Mouse (Mus musculus) E14TG2a.4 (cell line): Measurements from ENCODE around the gene Disc1.

ENCODE experiments used
- H3K27me3 ChIP-seq: 2 replicates; pipeline ENCODE4 v1.6.1; 2014; ENCODE audit warnings: low read length, control low read depth; ENCODE audit not compliant: insufficient read depth
- H3K36me3 ChIP-seq: 2 replicates; pipeline ENCODE4 v1.6.1; 2014; ENCODE audit warnings: low read length, control low read depth; ENCODE audit not compliant: insufficient read depth
- H3K4me1 ChIP-seq: replicated peaks from 2 replicates; pipeline ENCODE4 v1.6.1; 2014; ENCODE audit warnings: low read depth, low read length, control low read depth
- H3K4me3 ChIP-seq: replicated peaks from 2 replicates; pipeline ENCODE4 v1.5.1; 2014; ENCODE audit warnings: mild to moderate bottlenecking, low read length
- H3K9me3 ChIP-seq: 2 replicates; pipeline ENCODE4 v1.6.1; 2014; ENCODE audit warnings: low read length, control low read depth
- CTCF ChIP-seq: conservative IDR thresholded peaks from 2 replicates; pipeline ENCODE4 v1.5.1; 2014; ENCODE audit warnings: low read length
- NANOG ChIP-seq: IDR thresholded peaks from 2 replicates; pipeline ENCODE4 v1.6.1; 2014; ENCODE audit warnings: borderline replicate concordance, low read length, mixed read lengths
- POU5F1 ChIP-seq: IDR thresholded peaks from 2 replicates; pipeline ENCODE4 v1.6.1; 2014; ENCODE audit warnings: low read length, borderline replicate concordance

Disc1 gene

DNA sequence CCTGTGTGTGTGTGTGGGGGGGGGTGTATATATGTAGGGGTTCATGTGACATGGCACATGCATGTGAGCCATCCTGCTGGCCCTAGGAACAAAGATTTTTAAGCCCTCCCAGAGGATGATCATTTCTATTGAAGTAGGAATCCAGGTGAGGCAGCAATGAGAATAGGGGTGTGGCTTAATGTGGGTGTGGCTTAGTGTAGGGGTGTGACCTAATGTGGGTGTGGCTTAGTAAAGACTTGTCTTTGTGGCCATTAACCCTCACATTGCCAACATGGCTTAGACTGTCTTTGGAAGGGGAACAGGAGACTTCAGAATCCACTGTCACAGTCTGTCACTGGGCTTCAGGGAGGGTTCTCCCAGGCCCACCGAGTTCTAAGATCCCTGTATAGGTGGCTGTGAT, 130.9 kb downstream of the Disc1 start:
- H3K36me3 ChIP-seq = no peaks in the 10 kb centered on the region
- H3K27me3 ChIP-seq = no peaks in the 10 kb centered on the region
- H3K4me3 ChIP-seq = no peak overlapping the region
- peaks cover 13% of the 10 kb centered on the region for H3K4me1 ChIP-seq
- H3K9me3 ChIP-seq = no peaks in the 10 kb centered on the region
- TF ChIP-seq POU5F1 = no peak
- TF ChIP-seq CTCF = no peak
- no peak for TF ChIP-seq NANOG

GRCm38 (mm10) chr8:125187044-125187443, 133.0 kb downstream of the Disc1 start:
- Histone ChIP-seq H3K9me3 (no peaks in the 10 kb centered on the region), H3K36me3 (no peaks in the 10 kb centered on the region), H3K4me1 (peaks cover 13% of the 10 kb centered on the region), H3K4me3 (no peak overlapping the region), H3K27me3 (no peaks in the 10 kb centered on the region)
- TF ChIP-seq POU5F1 (no peak), NANOG (no peak), CTCF (no peak)

- H3K27me3 ChIP-seq = no peaks in the 10 kb centered on the region
- no peak for TF ChIP-seq POU5F1
- no peak for TF ChIP-seq NANOG
- TF ChIP-seq CTCF = no peak
- no peaks in the 10 kb centered on the region for H3K36me3 ChIP-seq
- H3K4me1 ChIP-seq = no peaks in the 10 kb centered on the region
- H3K4me3 ChIP-seq = no peak overlapping the region
- no peaks in the 10 kb centered on the region; the same call in 1 of the 2 replicates for H3K9me3 ChIP-seq
Observed at GRCm38 (mm10) chr8:125193701-125194100, 139.7 kb downstream of the Disc1 start.

GRCm38 (mm10) chr8:125195121-125195520, 141.1 kb downstream of the Disc1 start:
- H3K4me3 ChIP-seq = no peak overlapping the region
- H3K4me1 ChIP-seq = no peaks in the 10 kb centered on the region
- H3K36me3 ChIP-seq = no peaks in the 10 kb centered on the region
- peaks cover 5% of the 10 kb centered on the region; the same call in 1 of the 2 replicates for H3K9me3 ChIP-seq
- no peaks in the 10 kb centered on the region for H3K27me3 ChIP-seq
- no peak for TF ChIP-seq POU5F1
- no peak for TF ChIP-seq CTCF
- no peak for TF ChIP-seq NANOG

GRCm38 (mm10) chr8:125196573-125197094, 142.6 kb downstream of the Disc1 start:
- Histone ChIP-seq H3K27me3 (no peaks in the 10 kb centered on the region), H3K36me3 (no peaks in the 10 kb centered on the region), H3K4me3 (no peak overlapping the region), H3K4me1 (no peaks in the 10 kb centered on the region), H3K9me3 (peaks cover 5% of the 10 kb centered on the region; the same call in 1 of the 2 replicates)
- no peak for TF ChIP-seq CTCF
- no peak for TF ChIP-seq NANOG
- no peak for TF ChIP-seq POU5F1

DNA sequence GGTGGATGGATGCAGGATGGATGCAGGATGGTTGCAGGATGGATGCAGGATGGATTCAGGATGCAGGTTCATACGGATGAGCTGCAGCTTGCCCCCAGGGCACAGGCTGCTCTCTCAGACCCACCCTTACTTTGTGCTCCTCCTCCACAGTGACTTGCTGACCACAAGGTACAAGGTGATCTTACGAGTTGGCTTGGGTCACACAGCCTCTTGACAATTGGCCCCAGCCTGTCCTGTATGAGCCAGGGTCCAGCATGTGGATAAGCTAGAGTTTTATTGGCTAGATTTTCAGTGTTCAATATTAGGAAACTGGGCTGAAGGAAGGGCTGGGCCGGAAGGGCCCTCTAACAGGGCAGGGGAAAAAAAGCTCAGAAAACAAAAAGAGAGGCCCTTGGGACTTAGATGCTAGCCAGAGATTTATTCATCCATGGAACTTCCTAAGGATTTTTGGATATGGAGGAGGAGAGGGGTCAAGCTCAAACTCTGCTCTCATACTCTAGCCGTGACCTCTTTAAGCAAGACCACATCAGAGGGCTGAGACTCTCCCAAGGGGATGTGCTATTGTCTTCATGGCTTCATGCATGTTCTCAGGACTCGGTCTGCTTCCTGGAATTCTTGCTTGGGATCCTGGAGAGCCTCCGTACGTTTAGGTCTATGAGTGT, 143.5 kb downstream of the Disc1 start:
- Histone ChIP-seq H3K27me3 (no peaks in the 10 kb centered on the region), H3K4me1 (no peaks in the 10 kb centered on the region), H3K9me3 (peaks cover 5% of the 10 kb centered on the region; the same call in 1 of the 2 replicates), H3K36me3 (no peaks in the 10 kb centered on the region), H3K4me3 (no peak overlapping the region)
- TF ChIP-seq POU5F1 (no peak), CTCF (no peak), NANOG (no peak)

- Histone ChIP-seq H3K36me3 (no peaks in the 10 kb centered on the region), H3K4me1 (no peaks in the 10 kb centered on the region), H3K27me3 (no peaks in the 10 kb centered on the region), H3K4me3 (no peak overlapping the region), H3K9me3 (peaks cover 5% of the 10 kb centered on the region; the same call in 1 of the 2 replicates)
- no peak for TF ChIP-seq POU5F1
- TF ChIP-seq CTCF = no peak
- no peak for TF ChIP-seq NANOG
Observed at GRCm38 (mm10) chr8:125198420-125199196, 144.6 kb downstream of the Disc1 start.

DNA sequence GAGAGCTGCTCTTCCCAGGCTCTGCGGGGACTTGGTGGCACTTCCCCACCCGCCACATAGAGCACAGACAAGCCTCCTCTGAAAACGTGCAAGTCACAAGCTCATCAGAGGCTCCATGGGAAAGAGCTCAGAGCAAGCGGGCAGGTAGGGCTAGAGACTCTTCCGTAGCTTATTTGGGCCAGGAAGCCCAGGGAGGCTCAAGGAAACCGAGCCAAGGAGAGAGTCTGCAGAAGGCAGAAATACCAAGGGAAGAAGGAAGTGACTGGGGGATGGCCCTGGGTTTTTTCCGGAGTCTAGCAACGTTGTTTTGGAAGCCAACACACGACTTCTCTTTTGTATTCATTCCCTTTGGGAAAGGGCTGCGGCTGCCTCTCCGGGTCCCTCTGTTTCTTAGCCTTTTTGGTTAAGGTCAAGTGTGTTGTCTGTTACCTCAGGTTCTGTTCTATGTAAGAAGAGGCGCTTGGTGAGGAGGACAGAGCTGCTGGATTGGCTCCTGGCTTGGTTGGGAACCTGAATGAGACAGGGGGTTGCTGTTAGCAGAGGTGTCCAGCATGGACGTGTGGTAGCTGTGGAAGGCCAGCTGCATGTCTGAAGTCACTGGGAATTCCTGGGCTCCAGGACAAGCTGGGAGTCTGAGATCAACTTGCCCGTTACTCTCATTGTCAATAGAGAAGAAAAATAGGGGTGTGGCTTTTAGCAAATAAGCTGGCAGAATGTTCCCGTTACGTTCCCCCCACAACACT, 145.4 kb downstream of the Disc1 start:
- Histone ChIP-seq H3K9me3 (peaks cover 5% of the 10 kb centered on the region; the same call in 1 of the 2 replicates), H3K4me3 (no peak overlapping the region), H3K4me1 (no peaks in the 10 kb centered on the region), H3K36me3 (no peaks in the 10 kb centered on the region), H3K27me3 (no peaks in the 10 kb centered on the region)
- TF ChIP-seq NANOG (no peak), CTCF (no peak), POU5F1 (no peak)
